Mouse (Mus musculus): ENCODE data around the gene Efcc1. TPM values are rescaled to one million over a fixed set of nuclear protein-coding genes. Genes with fewer than 3 reads are reported as not detected.

Efcc1 gene
- total and polyA plus RNA-seq, 3 experiments = 0.11 to 2.3 TPM; not detected in 1

- peaks cover 97% of the 10 kb centered on the region for H3K36me3 ChIP-seq (replicated peaks)
- TF ChIP-seq GATA1 (IDR thresholded peaks at IDR 0.05; ENCODE audit: borderline replicate concordance, low read length) (no peak), CTCF (IDR thresholded peaks at IDR 0.05; ENCODE audit: low read depth, low read length) (no peak), TAL1 (conservative IDR thresholded peaks at IDR 0.05; ENCODE audit: low read depth, low read length) (no peak), POLR2AphosphoS5 (IDR thresholded peaks at IDR 0.05; ENCODE audit: insufficient replicate concordance, low read depth, low read length) (no peak)
- peaks cover 71% of the 10 kb centered on the region for H3K4me1 ChIP-seq (ENCODE audit: insufficient read depth, low read depth, low read length)
These were observed 63.3 kb downstream of the Efcc1 start for GRCm38 (mm10) chr6:87793821-87794510.

GRCm38 (mm10) chr6:87795385-87796150, 64.9 kb downstream of the Efcc1 start:
- DNase-seq (ENCODE audit: low spot score) = no peak
- Histone ChIP-seq H3K4me1 (ENCODE audit: insufficient read depth, low read depth, low read length) (peaks cover 61% of the 10 kb centered on the region), H3K27me3 (ENCODE audit: insufficient read depth, low read length) (no peaks in the 10 kb centered on the region), H3K4me3 (ENCODE audit: low read depth, low read length) (no peak overlapping the region), H3K9me3 (replicated peaks) (no peaks in the 10 kb centered on the region), H3K36me3 (replicated peaks) (peaks cover 96% of the 10 kb centered on the region)
- ATAC-seq (ENCODE audit: extremely low read depth, insufficient number of reproducible peaks, low FRiP score, poor library complexity, severe bottlenecking) = no peak
- TF ChIP-seq POLR2AphosphoS5 (IDR thresholded peaks at IDR 0.05; ENCODE audit: insufficient replicate concordance, low read depth, low read length) (no peak), CTCF (IDR thresholded peaks at IDR 0.05; ENCODE audit: low read depth, low read length) (no peak), GATA1 (IDR thresholded peaks at IDR 0.05; ENCODE audit: borderline replicate concordance, low read length) (no peak), GATA2 (IDR thresholded peaks at IDR 0.05; ENCODE audit: borderline replicate concordance, low read depth, low read length) (no peak), TAL1 (conservative IDR thresholded peaks at IDR 0.05; ENCODE audit: low read depth, low read length) (no peak)

More at GRCm38 (mm10) chr6:87793821-87794510, 63.3 kb downstream of the Efcc1 start:
- H3K4me3 ChIP-seq (ENCODE audit: low read depth, low read length) = no peak overlapping the region
- H3K27me3 ChIP-seq (ENCODE audit: insufficient read depth, low read length) = no peaks in the 10 kb centered on the region
- ATAC-seq (ENCODE audit: extremely low read depth, insufficient number of reproducible peaks, low FRiP score, poor library complexity, severe bottlenecking) (no peak), DNase-seq (ENCODE audit: low spot score) (no peak)
- no peaks in the 10 kb centered on the region for H3K9me3 ChIP-seq (replicated peaks)

GRCm38 (mm10) chr6:87796251-87796880, 65.7 kb downstream of the Efcc1 start:
- Histone ChIP-seq H3K4me1 (ENCODE audit: insufficient read depth, low read depth, low read length) (peaks cover 61% of the 10 kb centered on the region), H3K9me3 (replicated peaks) (no peaks in the 10 kb centered on the region), H3K4me3 (ENCODE audit: low read depth, low read length) (no peak overlapping the region), H3K36me3 (replicated peaks) (peaks cover 96% of the 10 kb centered on the region), H3K27me3 (ENCODE audit: insufficient read depth, low read length) (no peaks in the 10 kb centered on the region)
- no peak for DNase-seq (ENCODE audit: low spot score)
- TF ChIP-seq CTCF (IDR thresholded peaks at IDR 0.05; ENCODE audit: low read depth, low read length) (no peak), TAL1 (conservative IDR thresholded peaks at IDR 0.05; ENCODE audit: low read depth, low read length) (no peak), GATA1 (IDR thresholded peaks at IDR 0.05; ENCODE audit: borderline replicate concordance, low read length) (no peak), GATA2 (IDR thresholded peaks at IDR 0.05; ENCODE audit: borderline replicate concordance, low read depth, low read length) (no peak), POLR2AphosphoS5 (IDR thresholded peaks at IDR 0.05; ENCODE audit: insufficient replicate concordance, low read depth, low read length) (no peak)
- no peak for ATAC-seq (ENCODE audit: extremely low read depth, insufficient number of reproducible peaks, low FRiP score, poor library complexity, severe bottlenecking)

GRCm38 (mm10) chr6:87797321-87797720, 66.7 kb downstream of the Efcc1 start:
- no peaks in the 10 kb centered on the region for H3K9me3 ChIP-seq (replicated peaks)
- no peak for TF ChIP-seq POLR2AphosphoS5 (IDR thresholded peaks at IDR 0.05; ENCODE audit: insufficient replicate concordance, low read depth, low read length)
- no peak for TF ChIP-seq TAL1 (conservative IDR thresholded peaks at IDR 0.05; ENCODE audit: low read depth, low read length)
- TF ChIP-seq GATA1 (IDR thresholded peaks at IDR 0.05; ENCODE audit: borderline replicate concordance, low read length) = no peak
- TF ChIP-seq CTCF (IDR thresholded peaks at IDR 0.05; ENCODE audit: low read depth, low read length) = no peak
- TF ChIP-seq GATA2 (IDR thresholded peaks at IDR 0.05; ENCODE audit: borderline replicate concordance, low read depth, low read length) = no peak
- DNase-seq (ENCODE audit: low spot score) (no peak), ATAC-seq (ENCODE audit: extremely low read depth, insufficient number of reproducible peaks, low FRiP score, poor library complexity, severe bottlenecking) (no peak)
- H3K36me3 ChIP-seq (replicated peaks) = peaks cover 93% of the 10 kb centered on the region
- no peaks in the 10 kb centered on the region for H3K27me3 ChIP-seq (ENCODE audit: insufficient read depth, low read length)
- H3K4me1 ChIP-seq (ENCODE audit: insufficient read depth, low read depth, low read length) = peaks cover 52% of the 10 kb centered on the region
- H3K4me3 ChIP-seq (ENCODE audit: low read depth, low read length) = no peak overlapping the region

- ATAC-seq (ENCODE audit: extremely low read depth, insufficient number of reproducible peaks, low FRiP score, poor library complexity, severe bottlenecking) (no peak), DNase-seq (ENCODE audit: low spot score) (no peak)
- Histone ChIP-seq H3K9me3 (replicated peaks) (no peaks in the 10 kb centered on the region), H3K4me1 (ENCODE audit: insufficient read depth, low read depth, low read length) (peaks cover 44% of the 10 kb centered on the region), H3K27me3 (ENCODE audit: insufficient read depth, low read length) (no peaks in the 10 kb centered on the region), H3K36me3 (replicated peaks) (peaks cover 93% of the 10 kb centered on the region), H3K4me3 (ENCODE audit: low read depth, low read length) (no peak overlapping the region)
- TF ChIP-seq POLR2AphosphoS5 (IDR thresholded peaks at IDR 0.05; ENCODE audit: insufficient replicate concordance, low read depth, low read length) = no peak
- no peak for TF ChIP-seq GATA1 (IDR thresholded peaks at IDR 0.05; ENCODE audit: borderline replicate concordance, low read length)
- TF ChIP-seq GATA2 (IDR thresholded peaks at IDR 0.05; ENCODE audit: borderline replicate concordance, low read depth, low read length) = no peak
- TF ChIP-seq TAL1 (conservative IDR thresholded peaks at IDR 0.05; ENCODE audit: low read depth, low read length) = no peak
- no peak for TF ChIP-seq CTCF (IDR thresholded peaks at IDR 0.05; ENCODE audit: low read depth, low read length)
These were observed 68.9 kb downstream of the Efcc1 start for GRCm38 (mm10) chr6:87799576-87799975.

- H3K9me3 ChIP-seq (replicated peaks) = no peaks in the 10 kb centered on the region
- no peak overlapping the region for H3K4me3 ChIP-seq (ENCODE audit: low read depth, low read length)
- no peak for TF ChIP-seq POLR2AphosphoS5 (IDR thresholded peaks at IDR 0.05; ENCODE audit: insufficient replicate concordance, low read depth, low read length)
- TF ChIP-seq TAL1 (conservative IDR thresholded peaks at IDR 0.05; ENCODE audit: low read depth, low read length) = no peak
- no peak for TF ChIP-seq CTCF (IDR thresholded peaks at IDR 0.05; ENCODE audit: low read depth, low read length)
- TF ChIP-seq GATA1 (IDR thresholded peaks at IDR 0.05; ENCODE audit: borderline replicate concordance, low read length) = no peak
- no peak for TF ChIP-seq GATA2 (IDR thresholded peaks at IDR 0.05; ENCODE audit: borderline replicate concordance, low read depth, low read length)
- ATAC-seq (ENCODE audit: extremely low read depth, insufficient number of reproducible peaks, low FRiP score, poor library complexity, severe bottlenecking) (no peak), DNase-seq (ENCODE audit: low spot score) (no peak)
- H3K36me3 ChIP-seq (replicated peaks) = peaks cover 90% of the 10 kb centered on the region
- no peaks in the 10 kb centered on the region for H3K27me3 ChIP-seq (ENCODE audit: insufficient read depth, low read length)
- peaks cover 47% of the 10 kb centered on the region for H3K4me1 ChIP-seq (ENCODE audit: insufficient read depth, low read depth, low read length)
These were observed 71.8 kb downstream of the Efcc1 start for GRCm38 (mm10) chr6:87802462-87802861.
